Mouse (Mus musculus) adrenal gland, adult (tissue): ENCODE results near the gene Klhl29.
A peak's percentile ranks its signal among the peaks of the same experiment; 100 is the strongest.
"Not testable (repeated sequence)": the region's sequence is repeated elsewhere in the genome, so short reads cannot be mapped to it uniquely, and the experiment has no call there.

Source experiments
- DNase-seq, 2 experiments: peaks; one replicate each; pipeline ENCODE4 v3.0.0; 2022 to 2023; ENCODE audit warnings: low spot score in 1 of 2; ENCODE audit not compliant: inconsistent age in 2 of 2

Klhl29 gene

GRCm38 (mm10) chr12:5359065-5359464 is 16.4 kb downstream of the Klhl29 start:
- peak; percentile 40 to 74 for DNase-seq

- no peak for DNase-seq
Measured at GRCm38 (mm10) chr12:5358497-5358896, 17.0 kb downstream of the Klhl29 start.

- DNase-seq: no peak
Measured at GRCm38 (mm10) chr12:5353416-5353815, 22.1 kb downstream of the Klhl29 start.

- DNase-seq: no peak
Measured at GRCm38 (mm10) chr12:5352771-5353170, 22.7 kb downstream of the Klhl29 start.

- DNase-seq: peak; percentile 71 to 93
Measured at GRCm38 (mm10) chr12:5350491-5351285, 24.8 kb downstream of the Klhl29 start.

- no peak for DNase-seq
Measured at GRCm38 (mm10) chr12:5345088-5345487, 30.4 kb downstream of the Klhl29 start.

- not testable (repeated sequence) for DNase-seq
Measured at GRCm38 (mm10) chr12:5344457-5344856, 31.0 kb downstream of the Klhl29 start.

- no peak for DNase-seq
Measured at GRCm38 (mm10) chr12:5340151-5340603, 35.3 kb downstream of the Klhl29 start.

GRCm38 (mm10) chr12:5336927-5337712 is 38.4 kb downstream of the Klhl29 start:
- peak; percentile 31 to 76 for DNase-seq

- peak in 1 of 2 experiments; percentile 42 for DNase-seq
Measured at GRCm38 (mm10) chr12:5336331-5336730, 39.2 kb downstream of the Klhl29 start.

GRCm38 (mm10) chr12:5334956-5335355 is 40.5 kb downstream of the Klhl29 start:
- DNase-seq: no peak

- DNase-seq: no peak
Measured at GRCm38 (mm10) chr12:5334175-5334574, 41.3 kb downstream of the Klhl29 start.

- DNase-seq: no peak
Measured at GRCm38 (mm10) chr12:5331810-5332484, 43.5 kb downstream of the Klhl29 start.

- DNase-seq: no peak
Measured at GRCm38 (mm10) chr12:5330496-5331070, 44.9 kb downstream of the Klhl29 start.

- DNase-seq: no peak
Measured at GRCm38 (mm10) chr12:5322444-5323087, 52.9 kb downstream of the Klhl29 start.

- DNase-seq: no peak
Measured at GRCm38 (mm10) chr12:5321017-5321416, 54.5 kb downstream of the Klhl29 start.

GRCm38 (mm10) chr12:5319359-5319973 is 56.0 kb downstream of the Klhl29 start:
- no peak for DNase-seq

- DNase-seq: no peak
Measured at GRCm38 (mm10) chr12:5316029-5316567, 59.4 kb downstream of the Klhl29 start.

GRCm38 (mm10) chr12:5307923-5308322 is 67.6 kb downstream of the Klhl29 start:
- peak in 1 of 2 experiments; percentile 54 for DNase-seq

- no peak for DNase-seq
Measured at GRCm38 (mm10) chr12:5305466-5305865, 70.0 kb downstream of the Klhl29 start.
